Mouse (Mus musculus): ENCODE measurements around the gene Tkt.
A peak's percentile ranks its signal among the peaks of the same experiment; 100 is the strongest.

Tkt gene

DNA sequence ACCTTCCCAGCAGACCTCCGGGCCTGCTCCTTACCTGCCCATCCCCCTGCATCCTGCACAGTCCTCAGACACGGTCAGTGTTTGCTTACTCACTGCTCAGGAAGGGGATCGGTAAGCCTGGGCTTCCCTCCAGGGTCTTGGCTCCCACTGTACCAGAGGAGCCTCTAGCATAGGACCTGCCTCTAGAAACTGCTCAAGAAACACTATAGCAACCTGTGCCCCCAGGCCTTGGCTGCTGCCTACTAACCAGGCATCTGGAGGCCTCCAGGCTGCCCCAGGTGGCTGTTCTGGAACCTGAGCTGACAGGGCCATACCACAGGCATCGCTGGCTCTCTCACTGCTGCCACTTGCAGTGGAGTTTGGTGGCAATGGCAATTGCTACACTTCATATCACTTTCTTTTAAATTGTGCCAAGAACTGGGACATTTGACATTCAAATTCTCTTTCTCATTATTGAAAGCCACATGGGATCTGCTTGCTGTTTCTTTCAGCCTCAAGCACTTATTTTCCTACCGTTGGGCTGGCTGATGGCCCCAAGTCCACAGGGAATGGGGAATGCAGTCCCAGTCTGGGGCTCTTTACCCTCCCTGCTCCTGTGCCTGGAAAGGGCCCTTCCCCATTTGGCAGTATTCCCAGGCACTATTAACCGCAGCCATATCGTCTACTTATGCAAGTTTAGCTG, 38.8 kb downstream of the Tkt start:
- no peak for DNase-seq

DNA sequence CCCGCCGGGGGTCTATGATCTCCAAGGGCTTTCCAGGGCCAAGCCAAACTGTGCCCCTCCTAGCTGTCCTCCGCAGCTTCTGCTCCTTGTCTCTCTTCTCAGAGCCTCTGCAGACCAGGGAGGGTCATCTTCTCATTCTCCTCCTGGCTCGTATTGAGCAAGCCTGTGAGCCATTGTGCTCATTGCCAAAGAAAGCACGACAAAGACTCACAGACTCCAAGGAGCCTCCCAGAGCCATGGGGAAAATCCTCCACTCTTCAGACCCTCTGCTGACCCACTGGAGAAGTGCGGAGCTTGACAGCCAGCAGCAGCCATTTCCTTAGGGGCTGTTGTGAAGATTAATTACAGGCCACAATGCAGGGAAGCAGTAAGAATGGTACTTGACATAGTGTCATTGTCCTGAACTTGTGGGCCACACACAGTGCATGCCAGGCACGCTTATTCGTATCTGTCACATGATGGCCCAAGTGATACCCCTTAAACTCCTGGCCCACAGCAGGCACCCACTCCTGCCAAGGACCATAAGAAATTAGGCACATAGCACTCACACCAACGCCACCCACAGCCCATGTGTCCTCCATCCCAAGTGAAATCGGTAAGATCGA, 42.0 kb downstream of the Tkt start:
- DNase-seq = no peak

DNA sequence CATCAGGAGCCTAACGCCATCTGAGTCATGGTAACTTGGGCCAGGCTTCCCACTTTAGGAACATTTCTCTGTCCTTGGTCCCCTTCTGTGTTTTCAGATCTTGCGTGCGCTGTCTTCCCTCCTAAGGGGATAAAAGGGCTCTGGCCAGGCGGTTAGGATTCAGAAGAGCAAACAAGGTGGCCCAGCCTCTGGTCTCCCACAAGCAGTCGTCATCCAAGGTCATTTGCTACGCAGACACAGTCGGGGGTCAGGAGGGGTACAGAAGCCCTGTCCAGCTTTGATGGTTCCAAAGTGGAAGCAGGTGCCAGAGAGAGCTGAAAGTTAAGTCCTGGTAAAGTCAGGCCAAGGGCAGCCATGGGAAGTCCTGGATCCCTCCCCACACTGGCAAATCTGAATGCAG, 42.8 kb downstream of the Tkt start:
- no peak for DNase-seq

DNA sequence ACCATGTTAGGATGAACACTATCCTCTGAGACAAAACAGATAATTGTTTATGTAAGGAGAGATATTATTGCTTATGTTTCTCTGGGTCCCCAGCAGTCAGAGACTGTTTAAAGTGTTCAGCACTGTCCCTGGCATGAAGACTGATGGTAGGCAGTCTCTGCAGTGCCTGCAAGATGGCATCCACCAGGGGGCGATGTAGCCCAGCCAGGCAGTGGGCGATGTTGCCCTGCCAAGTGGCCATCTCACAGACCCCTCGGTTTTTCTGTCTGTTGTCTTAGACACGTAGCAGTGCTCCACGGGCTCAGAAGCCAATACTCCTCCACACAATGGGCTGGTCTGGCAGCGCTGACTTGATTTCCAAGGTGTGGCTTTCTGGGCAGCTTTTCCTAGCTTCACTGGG, 43.3 kb downstream of the Tkt start:
- DNase-seq = peak; percentile 85 to 88

DNA sequence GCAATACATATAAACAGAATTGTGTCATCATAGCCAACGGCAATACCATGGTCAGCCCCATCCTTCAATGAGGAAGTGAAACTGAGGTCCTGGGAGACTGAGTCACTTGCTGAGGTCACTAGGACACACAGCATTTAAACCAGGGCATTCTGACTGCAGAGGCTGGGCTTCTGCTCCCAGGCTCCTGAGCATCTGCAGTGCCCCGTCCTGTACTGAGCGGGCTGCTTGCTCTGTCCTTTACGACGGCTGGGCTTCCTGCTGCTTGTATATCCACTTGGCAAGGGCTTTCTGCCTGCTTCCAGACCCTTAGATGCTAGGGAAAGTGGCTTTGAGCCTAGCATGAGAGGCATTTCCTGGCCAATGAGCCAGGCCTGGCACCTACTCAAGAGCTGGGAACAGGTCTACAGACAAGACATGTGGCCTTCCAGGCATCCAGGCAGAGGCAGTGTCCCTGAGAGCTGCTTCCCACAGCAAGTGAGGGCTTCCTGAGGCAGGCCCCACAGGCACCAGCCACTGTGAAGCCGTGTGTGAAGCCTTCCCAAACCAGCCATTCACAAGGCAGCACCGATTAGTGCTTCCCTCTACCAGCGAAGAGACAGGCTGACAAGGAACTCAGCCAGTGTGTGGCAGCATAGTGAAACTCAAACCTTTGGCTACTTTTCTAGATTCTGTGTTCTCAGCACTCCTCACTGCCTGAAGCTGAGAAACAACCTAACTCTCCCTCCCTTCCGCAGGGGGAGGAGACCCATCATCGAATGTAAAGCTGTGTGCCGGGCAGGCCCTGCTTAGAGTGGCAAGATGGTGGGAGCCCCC, 45.3 kb downstream of the Tkt start:
- peak; percentile 81 to 91 for DNase-seq

GRCm38 (mm10) chr14:30594092-30594695, 46.0 kb downstream of the Tkt start:
- DNase-seq = peak; percentile 71 to 89

DNA sequence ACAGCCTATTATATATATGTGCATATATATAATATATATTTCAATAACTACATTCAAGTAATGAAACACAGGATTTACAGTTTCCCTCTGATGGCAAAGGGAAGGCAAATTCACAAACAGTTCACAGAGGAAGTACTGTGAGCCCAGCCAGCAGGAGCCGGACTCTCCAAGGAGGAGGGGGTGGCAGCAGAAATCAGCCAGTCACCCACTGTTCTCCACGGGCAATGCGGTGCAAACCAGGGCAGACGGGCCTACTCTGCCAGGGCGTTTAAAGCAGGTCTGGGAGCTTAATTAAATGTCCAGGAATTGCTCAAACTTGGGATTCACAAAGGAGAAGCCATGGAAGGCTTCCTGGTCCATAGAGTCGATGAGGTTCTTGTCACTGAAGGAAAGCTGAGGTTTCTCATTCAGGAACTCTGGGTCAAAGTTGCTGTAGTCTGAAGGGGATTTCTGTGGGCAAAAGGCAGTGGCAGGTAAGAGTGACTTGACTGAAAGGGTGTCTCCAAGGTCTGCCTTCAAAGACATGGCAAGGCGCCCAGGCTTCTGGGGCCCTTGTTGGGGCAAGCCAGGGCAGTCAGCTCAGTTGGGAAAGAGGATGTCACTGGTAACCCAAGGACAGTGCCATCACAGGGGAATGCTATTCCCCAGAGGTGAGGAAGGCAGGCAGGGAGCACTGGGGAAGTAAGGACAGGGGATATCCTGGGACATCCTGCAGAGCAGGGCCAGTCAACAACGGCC, 47.6 kb downstream of the Tkt start:
- DNase-seq = no peak

- DNase-seq = no peak
These were observed 48.2 kb downstream of the Tkt start for GRCm38 (mm10) chr14:30596407-30596806.

GRCm38 (mm10) chr14:30597142-30597541, 49.0 kb downstream of the Tkt start:
- no peak for DNase-seq

DNA sequence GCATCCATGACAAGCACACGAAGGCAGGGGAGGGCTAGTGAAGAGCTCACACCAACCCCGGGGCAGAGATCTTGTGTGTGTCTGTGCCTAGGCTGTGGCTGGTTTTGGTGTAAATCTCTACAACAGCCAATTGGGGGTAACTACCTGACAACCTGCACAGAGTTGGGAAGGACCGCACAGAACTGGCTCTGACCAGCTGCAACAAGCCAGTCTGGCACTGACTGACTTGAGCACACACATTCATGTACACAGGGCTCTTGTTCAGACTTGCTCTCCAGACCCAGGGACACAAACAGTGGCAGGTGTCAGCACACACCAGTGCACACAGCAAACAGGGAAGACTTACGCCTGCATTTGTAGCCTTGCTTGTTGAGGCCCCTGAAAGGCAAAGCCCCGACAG, 58.7 kb downstream of the Tkt start:
- no peak for DNase-seq

GRCm38 (mm10) chr14:30607696-30608095, 59.5 kb downstream of the Tkt start:
- no peak for DNase-seq

DNA sequence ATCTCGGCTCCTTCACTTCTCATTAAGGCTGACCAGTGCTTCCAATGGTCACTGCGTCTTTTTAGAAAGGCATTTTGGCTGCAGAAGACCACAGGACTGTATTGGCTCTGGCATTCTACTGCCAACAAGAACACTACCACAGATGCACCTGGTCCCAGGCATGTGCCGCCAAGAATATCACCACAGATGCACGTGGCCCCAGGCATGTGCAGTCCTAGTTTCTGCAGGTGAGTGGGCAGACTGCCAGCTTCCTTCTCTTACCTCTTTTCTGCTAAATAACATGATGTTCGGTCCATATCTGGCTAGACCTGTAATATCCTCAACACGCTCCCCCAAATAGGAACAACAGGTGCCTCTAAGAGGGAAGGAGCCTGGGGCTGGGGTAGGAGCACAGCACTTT, 60.0 kb downstream of the Tkt start:
- DNase-seq = no peak

DNA sequence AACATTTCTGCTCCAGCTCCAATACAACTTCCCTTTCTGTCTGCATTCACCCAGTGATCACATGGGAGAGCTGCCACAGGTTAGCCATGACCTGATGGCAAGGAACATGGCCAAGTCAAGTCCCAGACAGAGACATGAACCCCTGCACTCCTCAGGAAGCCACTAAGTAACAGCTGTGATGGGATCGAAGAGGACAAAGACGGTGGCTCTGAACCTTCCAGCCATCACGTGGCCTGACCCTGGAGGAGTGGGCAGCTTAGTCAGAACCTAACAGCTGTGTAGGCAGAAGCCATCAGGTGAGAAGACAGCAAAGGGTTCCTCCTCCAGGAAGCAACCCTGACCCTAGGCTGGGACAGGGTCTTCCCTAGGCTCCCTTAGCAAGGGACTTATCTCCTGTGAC, 61.3 kb downstream of the Tkt start:
- no peak for DNase-seq

DNA sequence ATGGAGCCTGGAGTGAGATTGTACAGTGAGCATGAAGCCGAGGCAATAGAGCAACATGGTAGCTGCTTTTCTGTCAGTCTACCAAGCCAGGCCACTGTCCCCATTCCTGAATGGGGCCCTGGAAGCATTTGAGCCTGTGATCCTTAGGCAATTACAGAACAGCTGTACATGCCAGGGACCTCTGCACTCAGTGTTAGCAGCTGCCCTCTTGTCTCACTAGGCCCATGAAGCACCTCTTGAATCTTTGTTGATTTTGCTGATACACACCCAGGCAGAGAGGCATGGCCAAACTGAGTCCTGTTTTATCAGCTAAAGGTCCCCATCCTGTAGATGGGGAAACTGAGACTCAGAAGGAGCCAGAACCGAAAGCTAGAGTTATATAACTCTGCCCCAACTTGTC, 62.1 kb downstream of the Tkt start:
- DNase-seq = no peak

DNA sequence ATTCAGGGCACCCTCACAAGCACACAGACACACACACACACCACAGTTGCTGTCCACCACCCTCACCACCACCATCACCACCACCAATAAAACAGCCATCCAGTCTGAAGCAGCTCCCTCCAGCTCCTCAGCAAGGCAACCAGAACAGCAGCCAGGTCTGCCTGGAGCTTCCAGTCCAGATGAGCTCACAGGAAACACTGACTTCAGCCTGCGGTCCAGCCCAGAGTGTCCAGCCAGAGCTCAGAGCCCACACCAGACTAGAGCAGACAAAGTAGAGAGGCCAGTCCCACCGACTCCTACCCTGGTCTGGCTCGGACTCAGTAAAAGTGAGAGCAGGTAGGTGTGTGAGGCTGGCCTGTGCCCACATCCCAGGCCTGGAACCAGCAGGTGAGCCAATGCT, 62.8 kb downstream of the Tkt start:
- DNase-seq = no peak

- peak; percentile 83 to 90 for DNase-seq
These were observed 64.4 kb downstream of the Tkt start for GRCm38 (mm10) chr14:30612523-30612922.

DNA sequence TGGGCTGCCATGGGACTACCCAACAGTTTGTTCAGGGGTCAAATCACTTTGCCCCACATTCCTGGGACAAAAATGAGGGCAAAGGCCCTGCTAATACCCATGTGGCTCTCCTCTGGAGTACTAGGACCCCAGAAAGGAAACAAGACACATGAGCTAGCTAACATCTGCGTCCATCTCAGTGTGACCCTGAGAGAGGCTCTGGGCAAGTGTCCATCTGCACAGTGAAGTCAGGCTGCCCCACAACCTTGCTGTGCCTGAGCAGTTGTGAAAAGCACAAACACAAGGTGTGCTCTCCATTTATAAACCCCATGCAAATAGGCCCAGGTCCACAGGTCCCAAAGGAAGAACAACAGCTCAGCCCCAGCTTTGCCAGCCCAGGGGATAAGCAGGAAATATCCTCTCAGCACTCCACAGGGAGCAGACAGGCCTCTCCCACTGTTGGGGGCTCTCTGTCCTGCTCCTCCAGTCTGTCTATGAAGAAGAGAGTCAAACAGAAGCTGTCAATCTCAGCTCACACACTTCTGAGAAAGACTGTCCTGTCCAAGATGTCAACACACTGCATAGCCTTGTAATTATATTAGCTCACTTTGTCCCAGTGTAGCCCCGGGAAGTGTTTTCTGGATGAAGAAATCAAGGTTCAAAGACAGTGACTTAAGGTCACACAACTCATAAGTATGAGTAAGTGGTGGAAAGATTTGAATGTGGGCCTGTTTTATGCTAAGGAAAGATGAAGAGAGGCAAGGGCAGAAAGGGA, 65.0 kb downstream of the Tkt start:
- no peak for DNase-seq

GRCm38 (mm10) chr14:30616751-30617150, 68.6 kb downstream of the Tkt start:
- DNase-seq = no peak

DNA sequence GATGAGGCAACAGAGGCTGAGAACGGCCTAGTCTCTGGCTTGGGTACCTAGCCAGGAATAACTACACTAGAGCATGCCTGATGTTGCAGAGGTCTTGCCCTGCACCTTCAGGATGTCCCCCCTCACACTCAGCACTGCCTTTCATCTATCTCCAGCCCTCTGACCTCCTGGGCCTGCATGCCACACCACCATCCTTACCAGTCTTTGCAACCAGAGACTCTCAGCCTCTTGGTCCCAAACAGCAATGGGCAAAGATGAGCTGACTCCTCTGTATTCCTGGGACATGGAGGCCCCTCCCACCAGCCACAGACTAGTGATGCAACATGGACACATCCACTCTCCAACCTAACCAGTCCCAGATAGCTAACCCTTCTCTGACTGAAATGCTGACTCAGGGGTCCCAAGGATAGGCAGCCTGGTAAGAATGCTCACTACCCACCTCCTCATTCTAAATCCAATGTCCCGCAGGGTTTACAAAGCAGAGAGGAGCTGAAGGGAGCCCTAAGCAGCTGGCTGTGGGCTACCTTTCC, 70.7 kb downstream of the Tkt start:
- no peak for DNase-seq

DNA sequence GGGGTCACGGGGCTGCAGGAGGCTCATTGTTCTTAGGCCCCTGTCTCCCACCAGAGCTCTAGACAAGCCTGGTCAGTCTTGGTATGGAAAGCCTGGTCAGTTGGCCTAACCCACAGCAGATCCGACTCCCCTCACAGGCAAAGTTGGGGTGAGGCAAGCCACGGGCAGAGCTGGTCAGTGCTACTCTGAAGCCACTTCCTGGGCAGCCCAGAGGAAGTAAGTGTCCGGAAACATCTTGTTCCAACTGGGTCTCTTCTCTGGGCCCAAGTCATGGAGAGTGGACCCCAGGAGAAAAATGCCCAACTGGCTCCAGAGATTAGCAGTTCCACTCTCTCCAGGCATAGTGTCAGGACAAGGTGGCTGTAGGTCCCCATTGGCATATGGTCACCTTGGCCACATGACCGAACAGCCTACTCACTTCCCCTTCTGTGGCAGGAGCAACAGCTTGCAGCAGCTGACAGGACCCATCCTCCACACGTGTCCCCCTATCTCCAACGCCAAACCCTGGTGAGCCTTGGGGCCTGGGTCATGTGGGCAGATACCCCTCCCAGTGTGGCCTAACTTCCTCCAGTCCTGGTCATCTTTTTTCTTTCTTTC, 71.9 kb downstream of the Tkt start:
- DNase-seq = peak; percentile 56 to 59

DNA sequence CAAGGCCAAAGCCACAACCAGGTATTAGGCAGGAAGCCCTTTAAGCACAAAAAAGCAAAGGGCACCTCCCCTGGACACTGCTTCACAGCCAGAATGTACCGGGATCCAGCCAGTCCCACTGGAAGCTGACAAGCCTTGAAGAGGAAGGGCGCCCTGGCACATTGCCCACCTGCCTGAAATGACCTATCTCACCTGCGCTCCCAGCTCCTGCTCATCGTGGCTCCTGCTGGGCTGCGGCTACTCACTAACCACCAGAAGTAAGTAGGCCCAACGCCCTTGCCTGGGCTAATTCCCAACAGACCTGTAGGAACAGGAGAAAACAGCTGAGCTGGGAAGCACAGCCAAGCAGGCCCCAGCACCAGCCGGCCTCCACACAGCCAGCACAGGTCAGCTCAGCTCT, 74.0 kb downstream of the Tkt start:
- DNase-seq = peak in 1 of 2 experiments; percentile 67

- no peak for DNase-seq
These were observed 74.4 kb downstream of the Tkt start for GRCm38 (mm10) chr14:30622556-30622955.
